Mouse (Mus musculus) neural tube, embryonic 13.5 days (tissue): Measurements from ENCODE around the gene Fzd1. TPM values are rescaled to one million over a fixed set of nuclear protein-coding genes. Genes with fewer than 3 reads are reported as not detected.
A peak's percentile ranks its signal among the peaks of the same experiment; 100 is the strongest.

Experiments
- ATAC-seq: fragments of 200-750 bp; cut with Nextera tagmentation; 2 replicates; pipeline ENCODE4 v1.8.0; 2017; ENCODE audit warnings: low read depth, mild to moderate bottlenecking, moderate TSS enrichment, moderate library complexity
- H3K27ac ChIP-seq: fragments of 300-500 bp; sonication (generic); replicated peaks from 2 replicates; pipeline ENCODE4 v1.5.1; 2015; ENCODE audit warnings: moderate library complexity, mild to moderate bottlenecking, inconsistent platforms
- H3K27me3 ChIP-seq: fragments of 300-500 bp; sonication (generic); 2 replicates; pipeline ENCODE4 v1.6.1; 2015; ENCODE audit warnings: mild to moderate bottlenecking, inconsistent platforms
- H3K36me3 ChIP-seq: fragments of 300-500 bp; sonication (generic); 2 replicates; pipeline ENCODE4 v1.6.1; 2015; ENCODE audit warnings: mild to moderate bottlenecking, inconsistent platforms
- H3K4me1 ChIP-seq: fragments of 300-500 bp; sonication (generic); replicated peaks from 2 replicates; pipeline ENCODE4 v1.6.1; 2015; ENCODE audit warnings: inconsistent platforms
- H3K4me2 ChIP-seq: fragments of 300-500 bp; sonication (generic); 2 replicates; pipeline ENCODE4 v1.6.1; 2015; ENCODE audit warnings: inconsistent platforms, mild to moderate bottlenecking, moderate library complexity
- H3K4me3 ChIP-seq: fragments of 300-500 bp; sonication (generic); 2 replicates; pipeline ENCODE4 v1.5.1; 2015; ENCODE audit warnings: mild to moderate bottlenecking, inconsistent platforms
- H3K9ac ChIP-seq: fragments of 300-500 bp; sonication (generic); 2 replicates; pipeline ENCODE4 v1.6.1; 2015; ENCODE audit warnings: moderate library complexity, mild to moderate bottlenecking, inconsistent platforms
- H3K9me3 ChIP-seq: fragments of 300-500 bp; sonication (generic); 2 replicates; pipeline ENCODE4 v1.6.1; 2016; ENCODE audit warnings: inconsistent platforms
- WGBS: fragments of 180-500 bp; shearing (Covaris S2); methylation state at CpG from one replicate; pipeline ENCODE4 v1.1.7; 2015; 5-methylcytosine and 5-hydroxymethylcytosine counted together
- polyA plus RNA-seq: library from polyadenylated mRNA; unstranded; fragments of >200 nt; fragmentation: Nextera tagmentation; extraction: Ambion mirVana; gene quantifications from 2 replicates; pipeline ENCODE4 v1.2.1, GENCODE M21; 2015

Fzd1 gene
- polyA plus RNA-seq = 9.8 and 12.1 TPM in 2 replicates

DNA sequence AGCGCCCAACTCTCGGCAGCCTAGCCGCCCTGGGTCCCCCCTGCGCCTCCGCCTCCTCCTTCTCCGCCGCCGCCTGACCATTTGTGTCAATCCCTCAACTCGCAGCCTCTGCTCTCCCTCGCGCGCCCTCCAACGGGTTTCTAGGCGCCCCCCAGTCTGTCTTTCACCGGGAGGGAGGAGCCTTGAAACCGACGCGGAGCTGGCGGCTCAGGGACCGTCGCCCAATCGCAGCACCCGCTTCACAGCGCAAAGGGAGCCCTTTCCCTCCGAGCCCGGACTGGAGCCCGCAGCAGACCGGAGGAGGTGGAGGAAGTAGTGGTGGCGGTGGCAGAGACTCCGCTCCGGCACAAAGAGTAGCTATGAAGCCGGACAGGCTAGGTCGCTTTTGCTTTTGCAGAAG lies at the start of gene Fzd1:
Gene Fzd1, minus strand, starts transcription at position 134 of the 400 bp plus-strand sequence.
- H3K4me2 ChIP-seq = peak within 1 kb of the TSS; percentile 92
- peak within 1 kb of the TSS; percentile 60 for H3K4me3 ChIP-seq
- H3K4me1 ChIP-seq = peaks cover 34% of the 10 kb centered on the region
- peak; percentile 94 for ATAC-seq
- H3K36me3 ChIP-seq = no peaks in the 10 kb centered on the region
- H3K27ac ChIP-seq = peak within 1 kb of the TSS; percentile 88
- WGBS = under 1% methylated on average over 31 of the region's 33 CpGs
- no peaks in the 10 kb centered on the region for H3K9me3 ChIP-seq
- H3K9ac ChIP-seq = peak within 1 kb of the TSS; percentile 75
- H3K27me3 ChIP-seq = peaks cover 35% of the 10 kb centered on the region

DNA sequence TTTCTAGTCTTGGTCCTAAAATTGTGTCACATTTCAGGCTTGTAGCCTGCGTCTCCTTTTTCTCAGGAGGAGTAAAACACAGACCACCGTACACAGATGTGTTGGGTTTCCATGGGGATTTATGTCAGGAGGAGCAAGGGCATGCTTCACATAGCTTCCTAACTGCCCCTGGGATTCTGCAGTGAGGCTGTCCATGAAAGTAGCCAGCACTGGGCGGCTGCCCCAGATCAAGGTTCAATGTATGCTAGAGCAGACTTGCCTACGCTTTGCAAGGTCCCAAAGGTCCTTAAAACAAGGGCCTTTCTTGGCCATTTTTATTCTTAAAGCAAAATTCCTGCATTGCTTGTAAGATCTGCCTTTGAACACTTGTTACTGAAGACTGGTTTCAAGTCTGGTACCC lies 47.4 kb upstream of the Fzd1 start:
- H3K4me3 ChIP-seq = no peak overlapping the region
- no peak for ATAC-seq

DNA sequence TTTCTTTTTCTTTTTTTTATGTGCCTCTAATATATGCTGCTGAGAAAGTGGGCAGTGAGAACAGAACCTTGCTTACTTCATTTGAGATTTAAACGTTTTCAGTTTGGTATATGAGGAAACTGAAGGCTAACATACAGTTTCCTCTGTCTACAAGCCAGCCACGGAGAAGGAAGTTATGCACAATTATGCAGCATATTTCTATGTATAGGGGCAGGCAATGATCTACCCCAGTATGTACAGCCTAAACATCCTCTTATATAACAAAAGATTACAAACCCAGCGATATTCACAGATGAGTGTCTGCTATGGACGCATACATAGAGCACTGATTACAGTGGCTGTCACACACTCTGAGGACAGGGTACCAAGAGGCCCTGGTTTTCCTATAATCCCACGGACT lies 45.9 kb upstream of the Fzd1 start:
- Histone ChIP-seq H3K4me1 (peaks cover 25% of the 10 kb centered on the region), H3K27ac (no peak overlapping the region), H3K27me3 (peaks cover 43% of the 10 kb centered on the region), H3K9me3 (no peaks in the 10 kb centered on the region), H3K4me2 (no peak overlapping the region), H3K36me3 (no peaks in the 10 kb centered on the region), H3K4me3 (no peak overlapping the region), H3K9ac (no peak overlapping the region)
- WGBS = 83% methylated on average over 5 of the region's 5 CpGs
- no peak for ATAC-seq

More for the DNA sequence above, 47.4 kb upstream of the Fzd1 start:
- H3K4me2 ChIP-seq = no peak overlapping the region
- H3K36me3 ChIP-seq = no peaks in the 10 kb centered on the region
- H3K27ac ChIP-seq = no peak overlapping the region
- WGBS = 65% methylated on average over 4 of the region's 4 CpGs
- H3K27me3 ChIP-seq = peaks cover 53% of the 10 kb centered on the region
- no peak overlapping the region for H3K9ac ChIP-seq
- H3K4me1 ChIP-seq = peaks cover 25% of the 10 kb centered on the region
- H3K9me3 ChIP-seq = no peaks in the 10 kb centered on the region

DNA sequence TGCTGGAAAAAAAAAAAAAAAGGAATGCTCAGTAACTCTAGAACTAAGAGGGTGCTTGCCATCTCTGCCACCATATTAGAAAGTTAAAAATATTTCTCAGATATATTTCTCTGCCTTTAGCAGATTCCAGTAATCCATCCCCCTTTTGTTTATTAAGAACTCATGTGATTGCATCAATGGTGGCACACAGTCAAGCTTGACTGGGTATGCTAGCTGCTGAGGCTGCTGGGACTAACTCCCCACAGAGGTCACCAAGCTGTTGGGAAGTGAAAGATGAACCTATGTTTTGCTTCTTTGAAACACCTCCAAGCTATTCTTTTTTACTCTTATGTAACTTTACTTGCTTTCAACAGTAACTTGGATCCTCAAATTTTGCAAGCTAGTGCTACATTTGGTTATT lies 44.1 kb upstream of the Fzd1 start:
- H3K4me3 ChIP-seq = no peak overlapping the region
- H3K4me1 ChIP-seq = peaks cover 25% of the 10 kb centered on the region
- H3K27me3 ChIP-seq = peaks cover 30% of the 10 kb centered on the region
- no peaks in the 10 kb centered on the region for H3K9me3 ChIP-seq
- no peaks in the 10 kb centered on the region for H3K36me3 ChIP-seq
- no peak for ATAC-seq
- H3K4me2 ChIP-seq = no peak overlapping the region
- no peak overlapping the region for H3K27ac ChIP-seq
- H3K9ac ChIP-seq = no peak overlapping the region

DNA sequence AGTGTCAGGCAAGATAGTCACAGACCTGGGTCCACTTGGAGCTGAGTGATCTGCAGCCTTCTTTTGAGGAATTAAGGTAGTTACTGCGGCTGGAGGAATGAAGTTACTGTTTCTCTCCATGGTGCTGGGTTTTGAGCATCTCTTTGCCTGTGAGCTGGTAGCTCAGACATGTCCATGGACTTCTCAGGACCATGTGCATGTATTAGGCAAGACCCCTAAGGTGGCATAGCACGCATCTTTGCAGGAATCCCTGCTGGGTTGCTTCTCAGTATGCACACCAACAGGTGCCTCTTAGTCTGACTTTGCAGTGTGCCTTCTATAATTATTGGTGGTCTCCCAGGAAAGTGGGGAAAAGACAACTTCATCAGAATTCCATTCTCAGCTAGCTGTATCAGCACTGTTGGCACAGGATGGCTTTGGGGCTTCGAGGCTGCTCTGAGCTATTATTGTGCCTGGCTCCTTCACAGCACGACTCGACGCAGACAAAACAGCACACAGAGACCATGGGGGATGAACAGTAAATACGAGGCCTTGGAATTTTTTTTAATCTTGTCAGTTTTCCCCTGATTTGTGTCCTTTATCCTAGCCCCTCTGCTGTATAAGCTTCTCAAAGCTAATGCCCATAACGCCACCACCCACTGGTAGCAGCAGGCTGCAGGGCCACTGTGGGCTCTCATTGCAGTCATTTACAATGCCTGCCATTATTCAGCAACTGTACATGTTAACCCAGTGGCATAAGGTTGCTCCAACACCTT lies 43.4 kb upstream of the Fzd1 start:
- peaks cover 25% of the 10 kb centered on the region for H3K4me1 ChIP-seq
- H3K27me3 ChIP-seq = peaks cover 28% of the 10 kb centered on the region
- H3K27ac ChIP-seq = no peak overlapping the region
- peak; percentile 78 for ATAC-seq
- no peak overlapping the region for H3K9ac ChIP-seq
- no peak overlapping the region for H3K4me3 ChIP-seq
- no peaks in the 10 kb centered on the region for H3K36me3 ChIP-seq
- no peak overlapping the region for H3K4me2 ChIP-seq
- WGBS = 30% methylated on average over 8 of the region's 8 CpGs
- no peaks in the 10 kb centered on the region for H3K9me3 ChIP-seq

DNA sequence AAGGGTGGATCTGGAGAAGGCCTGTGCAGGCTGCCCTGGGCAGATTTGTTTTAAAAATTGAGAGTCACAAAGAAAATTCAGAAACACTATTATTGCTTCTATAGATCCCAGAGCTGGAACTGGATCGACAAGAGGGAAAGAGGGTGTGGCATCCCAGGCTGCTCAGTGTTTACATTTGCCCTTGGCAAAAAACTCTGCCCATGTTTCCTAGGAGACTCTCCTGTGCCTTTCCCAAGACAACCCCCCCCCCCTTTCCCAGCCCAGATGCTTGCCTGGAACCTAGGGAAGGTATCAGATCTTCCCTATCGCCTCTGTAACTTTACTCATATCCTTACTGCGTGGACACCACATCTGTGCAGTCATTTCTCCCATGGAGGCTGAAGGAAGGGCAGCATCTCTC lies 33.4 kb upstream of the Fzd1 start:
- peaks cover 5% of the 10 kb centered on the region; the same call in 1 of the 2 replicates for H3K4me1 ChIP-seq
- 84% methylated on average over 3 of the region's 3 CpGs for WGBS
- H3K9ac ChIP-seq = no peak overlapping the region
- H3K4me3 ChIP-seq = no peak overlapping the region
- H3K36me3 ChIP-seq = no peaks in the 10 kb centered on the region
- H3K9me3 ChIP-seq = no peaks in the 10 kb centered on the region
- no peaks in the 10 kb centered on the region for H3K27me3 ChIP-seq
- H3K4me2 ChIP-seq = no peak overlapping the region
- ATAC-seq = no peak
- H3K27ac ChIP-seq = no peak overlapping the region

DNA sequence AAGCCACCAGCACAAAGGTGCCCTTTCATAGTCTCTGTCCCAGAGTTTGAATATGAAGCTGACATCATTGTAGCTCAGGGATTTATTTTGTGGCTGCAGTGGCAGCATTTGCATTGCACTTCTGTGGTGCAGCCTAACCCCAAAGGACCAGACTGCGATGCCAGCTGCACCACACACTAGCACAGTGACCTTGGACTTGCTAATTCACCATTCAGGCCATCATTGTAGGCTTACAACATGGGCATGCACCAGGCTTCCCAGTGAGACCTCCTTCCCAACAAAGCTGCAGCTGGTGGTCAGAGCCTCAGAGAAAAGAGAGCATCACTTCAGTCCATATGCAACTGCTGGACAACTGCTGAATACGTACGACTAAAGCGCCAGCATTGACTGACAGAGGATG lies 32.4 kb upstream of the Fzd1 start:
- Histone ChIP-seq H3K4me1 (peaks cover 5% of the 10 kb centered on the region; the same call in 1 of the 2 replicates), H3K36me3 (no peaks in the 10 kb centered on the region), H3K27ac (no peak overlapping the region), H3K9me3 (no peaks in the 10 kb centered on the region), H3K27me3 (no peaks in the 10 kb centered on the region), H3K9ac (no peak overlapping the region), H3K4me3 (no peak overlapping the region), H3K4me2 (no peak overlapping the region)
- WGBS = 68% methylated on average over 4 of the region's 4 CpGs
- ATAC-seq = no peak

DNA sequence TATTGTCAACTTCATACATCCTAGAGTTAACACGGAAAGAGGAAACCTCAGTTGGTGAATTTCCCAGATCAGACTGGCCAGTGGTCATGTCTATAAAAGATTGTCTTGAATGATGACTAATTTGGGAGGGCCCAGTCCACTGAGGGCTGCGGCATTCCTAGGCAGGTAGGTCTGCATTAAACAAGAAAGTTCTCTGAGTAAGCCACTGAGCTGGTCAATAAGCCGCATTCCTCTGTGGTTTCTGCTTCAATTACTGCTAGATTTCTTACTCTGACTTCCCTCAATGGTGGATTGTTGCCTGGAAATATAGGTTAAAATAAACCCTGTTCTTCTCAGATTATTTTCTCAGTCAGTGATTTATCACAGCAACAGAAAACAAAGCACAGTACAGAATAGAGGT lies 30.6 kb upstream of the Fzd1 start:
- H3K4me1 ChIP-seq = peaks cover 5% of the 10 kb centered on the region; the same call in 1 of the 2 replicates
- H3K27ac ChIP-seq = no peak overlapping the region
- no peaks in the 10 kb centered on the region for H3K9me3 ChIP-seq
- H3K27me3 ChIP-seq = no peaks in the 10 kb centered on the region
- no peaks in the 10 kb centered on the region for H3K36me3 ChIP-seq
- 85% methylated on average over 3 of the region's 3 CpGs for WGBS
- H3K4me2 ChIP-seq = no peak overlapping the region
- ATAC-seq = no peak
- H3K9ac ChIP-seq = no peak overlapping the region
- no peak overlapping the region for H3K4me3 ChIP-seq

DNA sequence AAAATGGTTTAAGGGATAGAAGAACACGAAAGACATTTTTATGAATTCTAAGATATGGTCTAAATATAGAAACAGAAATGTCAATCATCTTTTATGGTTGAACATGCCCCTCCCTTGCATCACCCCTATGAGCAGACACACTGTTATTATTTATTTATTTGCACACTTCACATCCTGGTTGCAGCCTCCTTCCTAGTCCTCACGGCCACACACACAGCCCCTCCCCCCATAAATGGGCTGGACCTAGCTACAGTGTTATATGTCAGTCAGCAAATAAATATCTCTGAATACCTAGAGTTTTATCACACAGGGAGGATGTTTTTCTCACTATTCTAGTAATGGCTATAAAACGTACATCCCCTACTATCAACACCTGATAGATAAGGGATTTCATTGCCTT lies 29.0 kb upstream of the Fzd1 start:
- no peaks in the 10 kb centered on the region for H3K27me3 ChIP-seq
- WGBS = 78% methylated on average over 3 of the region's 3 CpGs
- no peak overlapping the region for H3K4me3 ChIP-seq
- H3K36me3 ChIP-seq = no peaks in the 10 kb centered on the region
- no peak overlapping the region for H3K9ac ChIP-seq
- no peak for ATAC-seq
- H3K9me3 ChIP-seq = no peaks in the 10 kb centered on the region
- H3K4me2 ChIP-seq = no peak overlapping the region
- H3K27ac ChIP-seq = no peak overlapping the region
- H3K4me1 ChIP-seq = peaks cover 5% of the 10 kb centered on the region; the same call in 1 of the 2 replicates

DNA sequence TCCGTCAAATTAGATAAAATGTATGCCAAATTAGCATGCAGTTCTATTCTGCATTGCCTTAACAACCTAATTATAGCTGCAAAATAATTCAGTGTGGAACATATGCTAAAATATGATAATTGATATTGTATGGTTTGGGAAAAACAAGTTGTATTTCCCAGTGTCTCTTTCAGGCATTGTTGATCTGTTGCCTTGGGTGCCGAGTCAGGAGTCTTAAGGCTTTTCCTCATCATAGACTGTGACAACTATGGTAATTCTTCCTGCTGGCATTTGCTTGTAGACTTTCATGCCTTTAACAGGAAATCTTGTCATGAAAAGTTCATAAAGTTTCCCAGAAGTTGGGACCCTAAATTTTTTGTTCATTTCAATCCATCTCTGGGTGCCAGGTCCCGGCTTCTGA lies 20.4 kb upstream of the Fzd1 start:
- H3K9ac ChIP-seq = no peak overlapping the region
- H3K27ac ChIP-seq = no peak overlapping the region
- H3K4me3 ChIP-seq = no peak overlapping the region
- no peak for ATAC-seq
- no peaks in the 10 kb centered on the region for H3K27me3 ChIP-seq
- no peaks in the 10 kb centered on the region for H3K36me3 ChIP-seq
- no peak overlapping the region for H3K4me2 ChIP-seq
- 85% methylated on average over 3 of the region's 3 CpGs for WGBS
- H3K4me1 ChIP-seq = peaks cover 6% of the 10 kb centered on the region
- no peaks in the 10 kb centered on the region for H3K9me3 ChIP-seq

DNA sequence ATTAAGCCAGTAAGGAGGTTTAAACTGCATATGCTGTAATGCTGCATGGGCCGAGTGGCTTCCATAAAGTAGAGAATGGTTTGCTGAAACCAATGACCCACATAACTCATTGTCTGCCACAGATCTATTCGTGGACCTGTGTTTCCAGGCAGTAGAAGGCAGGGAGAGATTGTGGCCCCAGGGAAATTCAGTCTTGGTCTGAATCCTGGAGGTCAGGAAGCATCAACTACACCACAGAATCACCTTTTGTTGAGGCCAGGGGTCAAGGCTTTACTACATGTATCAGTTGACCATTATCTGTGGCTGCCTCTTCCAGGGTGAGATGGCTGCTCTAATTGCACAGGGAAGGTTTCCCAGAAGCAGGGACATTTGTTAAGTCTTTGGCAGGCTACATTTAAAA lies 18.7 kb upstream of the Fzd1 start:
- Histone ChIP-seq H3K27ac (no peak overlapping the region), H3K36me3 (no peaks in the 10 kb centered on the region), H3K4me1 (peaks cover 9% of the 10 kb centered on the region), H3K9ac (no peak overlapping the region), H3K4me3 (no peak overlapping the region), H3K4me2 (no peak overlapping the region), H3K27me3 (no peaks in the 10 kb centered on the region), H3K9me3 (no peaks in the 10 kb centered on the region)
- no peak for ATAC-seq
- 35% methylated on average over 2 of the region's 2 CpGs for WGBS

DNA sequence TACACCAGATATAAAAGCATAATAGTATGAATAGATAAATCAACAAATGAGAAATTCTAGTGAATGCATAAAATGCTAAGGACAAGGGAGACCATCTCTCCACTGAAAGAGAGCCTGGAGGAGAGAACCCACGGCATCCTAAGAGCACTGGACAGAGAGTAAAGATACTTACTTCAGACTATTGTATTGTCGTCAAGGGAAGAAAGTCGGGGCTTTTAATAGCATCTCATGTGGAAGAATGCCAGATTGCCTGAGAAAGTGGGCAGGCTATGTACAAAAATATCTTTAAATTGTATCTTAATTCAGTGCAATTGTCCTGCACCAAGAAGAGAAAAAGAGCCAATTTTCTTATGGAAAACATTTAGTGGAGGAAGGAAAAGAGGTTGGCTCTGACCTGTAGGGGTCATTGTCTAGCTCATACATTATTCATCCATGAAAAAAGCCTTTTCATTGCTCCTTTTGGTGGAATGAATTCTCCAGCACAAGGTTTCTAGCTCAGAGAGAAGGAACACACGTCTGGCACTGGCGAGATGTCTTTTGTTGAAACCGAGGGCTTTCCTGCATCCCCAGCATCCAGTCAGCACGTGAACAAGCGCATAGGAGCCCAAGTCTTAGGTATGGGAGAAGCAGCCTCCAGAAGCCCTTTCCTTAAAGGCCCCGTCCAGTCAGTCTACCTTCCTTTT lies 15.4 kb upstream of the Fzd1 start:
- Histone ChIP-seq H3K4me1 (peaks cover 9% of the 10 kb centered on the region), H3K4me3 (no peak overlapping the region), H3K9ac (no peak overlapping the region), H3K27me3 (no peaks in the 10 kb centered on the region; the same call in 1 of the 2 replicates), H3K27ac (no peak overlapping the region), H3K9me3 (no peaks in the 10 kb centered on the region), H3K36me3 (no peaks in the 10 kb centered on the region), H3K4me2 (no peak overlapping the region)
- no peak for ATAC-seq
- 20% methylated on average over 9 of the region's 9 CpGs for WGBS
